Comparison of ENCODE assay signal across 22 mouse cellular contexts in the genomic region with DNA sequence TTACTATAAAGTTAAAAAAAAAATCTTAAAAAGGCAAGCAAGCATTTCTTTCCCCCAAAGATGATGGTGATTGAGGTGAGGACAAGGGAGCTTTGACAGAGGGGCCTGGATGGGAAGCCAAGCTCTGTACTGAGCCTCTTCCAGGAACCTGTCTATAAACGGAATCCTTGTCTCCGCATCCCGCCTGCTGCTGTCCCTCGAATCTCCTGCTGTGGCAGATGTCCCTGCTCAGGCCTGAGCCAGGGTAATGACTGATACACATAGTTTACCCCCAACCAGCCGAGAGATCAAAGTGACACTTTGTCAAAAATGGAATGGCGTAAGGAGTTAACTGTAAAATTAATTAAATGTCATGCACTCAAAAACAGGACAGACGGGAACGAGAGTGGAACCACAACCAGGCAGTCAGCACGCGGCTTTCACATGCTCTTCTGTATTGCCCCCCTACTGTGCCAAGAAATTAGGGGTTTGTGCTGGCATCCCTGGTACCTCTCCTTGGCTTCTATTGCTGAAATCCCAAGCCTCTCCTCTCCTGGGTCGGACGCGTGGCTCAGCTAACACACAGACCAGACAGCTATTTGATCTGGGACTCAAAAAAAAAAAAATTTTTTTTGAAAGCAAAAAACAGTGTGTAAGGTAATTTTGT. TPM values are rescaled to one million over a fixed set of nuclear protein-coding genes. Genes with fewer than 3 reads are reported as not detected.
A peak's percentile ranks its signal among the peaks of the same experiment; 100 is the strongest.
DNase-seq lines count a peak whose midpoint lies in the region; ATAC-seq and TF ChIP-seq lines count a peak whose summit lies in the region.
"Had no signal": no experiment of that assay in that cellular context is flagged by ENCODE, and none has a peak within 500 bp of the region (broad histone marks: within the 10 kb centered on the region; RNA-seq: fewer than 3 reads in every experiment).

No protein-coding gene starts in this region.

- no peak for TF ChIP-seq CTCF in forebrain, postnatal 0 days (IDR thresholded peaks at IDR 0.05; ENCODE audit: low read depth)
- TF ChIP-seq CTCF in hindbrain, postnatal 0 days (IDR thresholded peaks at IDR 0.05; ENCODE audit: low read depth): no peak

- H3K9ac ChIP-seq in forebrain, postnatal 0 days: no peak overlapping the region
- H3K9ac ChIP-seq in hindbrain, postnatal 0 days (replicated peaks; ENCODE audit: low read length): 0 out of 2 replicates have a peak overlapping the region, but pooled peaks have one; percentile 13
- H3K9ac ChIP-seq in hindbrain, embryonic 12.5 days: no peak overlapping the region
- H3K9ac ChIP-seq in neural tube, embryonic 15.5 days (replicated peaks): no peak overlapping the region
- H3K9ac ChIP-seq: embryonic facial prominence, embryonic 12.5 days; kidney, embryonic 15.5 days; limb, embryonic 13.5 days; liver, embryonic 13.5 days; midbrain, embryonic 12.5 days had no signal

- no peak overlapping the region for H3K4me2 ChIP-seq in forebrain, postnatal 0 days (ENCODE audit: low read depth)
- H3K4me2 ChIP-seq in hindbrain, postnatal 0 days (ENCODE audit: low read depth, low read length): no peak overlapping the region
- no peak overlapping the region for H3K4me2 ChIP-seq in hindbrain, embryonic 12.5 days (replicated peaks)
- no peak overlapping the region for H3K4me2 ChIP-seq in neural tube, embryonic 15.5 days
- H3K4me2 ChIP-seq: embryonic facial prominence, embryonic 12.5 days; kidney, embryonic 15.5 days; limb, embryonic 13.5 days; liver, embryonic 13.5 days; midbrain, embryonic 12.5 days had no signal

- H3K36me3 ChIP-seq in forebrain, postnatal 0 days (ENCODE audit: insufficient read depth): no peaks in the 10 kb centered on the region
- H3K36me3 ChIP-seq in forebrain, embryonic 10.5 days (replicated peaks): no peaks in the 10 kb centered on the region
- H3K36me3 ChIP-seq in hindbrain, postnatal 0 days (ENCODE audit: insufficient read depth, low read length): no peaks in the 10 kb centered on the region
- no peaks in the 10 kb centered on the region for H3K36me3 ChIP-seq in hindbrain, embryonic 12.5 days
- H3K36me3 ChIP-seq in neural tube, embryonic 15.5 days: no peaks in the 10 kb centered on the region
- H3K36me3 ChIP-seq: embryonic facial prominence, embryonic 12.5 days; kidney, embryonic 15.5 days; limb, embryonic 13.5 days; liver, embryonic 13.5 days; midbrain, embryonic 12.5 days had no signal

- ATAC-seq in forebrain, postnatal 0 days: peak; percentile 64
- ATAC-seq in hindbrain, postnatal 0 days: 0 out of 2 replicates have a peak, but pooled peaks have one; percentile 43
- ATAC-seq in hindbrain, embryonic 12.5 days (ENCODE audit: low FRiP score): no peak
- ATAC-seq in neural tube, embryonic 15.5 days (ENCODE audit: low FRiP score): no peak

- 30% methylated on average over 13 of the region's 13 CpGs for WGBS in forebrain, postnatal 0 days
- WGBS in forebrain, embryonic 10.5 days: 67% methylated on average over 13 of the region's 13 CpGs
- WGBS in hindbrain, postnatal 0 days: 25% methylated on average over 13 of the region's 13 CpGs
- 49% methylated on average over 13 of the region's 13 CpGs for WGBS in hindbrain, embryonic 12.5 days
- WGBS in neural tube, embryonic 15.5 days: 39% methylated on average over 13 of the region's 13 CpGs

- DNase-seq in cerebellum, postnatal 10 days: peak; percentile 63 to 71
- DNase-seq in cerebellum, postnatal 4 days (ENCODE audit: low spot score in 2 of 2): no peak
- DNase-seq in forebrain, postnatal 0 days: peak; percentile 27
- DNase-seq in forebrain, embryonic 10.5 days (ENCODE audit: extremely low spot score, low spot score): no peak
- peak; percentile 43 for DNase-seq in hindbrain, postnatal 0 days (ENCODE audit: low spot score)
- DNase-seq in neural tube, embryonic 10.5 days (ENCODE audit: extremely low spot score, low spot score): no peak
- DNase-seq: adrenal gland, postnatal 10 days; cerebellum, adult 8-10 months; heart, adult 11 months; kidney, adult 11 months; kidney, postnatal 36 days; layer of hippocampus, postnatal 36 days; liver, embryonic 13.5 days; lung, adult 2 months; right cerebral cortex, postnatal 14 days; spleen, adult 18-20 months had no signal

- H3K4me1 ChIP-seq in forebrain, postnatal 0 days (ENCODE audit: insufficient read depth): no peaks in the 10 kb centered on the region
- 0 out of 2 replicates have a peak, but pooled peaks cover 3% of the 10 kb centered on the region for H3K4me1 ChIP-seq in forebrain, embryonic 10.5 days
- H3K4me1 ChIP-seq in hindbrain, postnatal 0 days (ENCODE audit: insufficient read depth, low read length): 0 out of 2 replicates have a peak, but pooled peaks cover 10% of the 10 kb centered on the region
- 0 out of 2 replicates have a peak, but pooled peaks cover 4% of the 10 kb centered on the region for H3K4me1 ChIP-seq in hindbrain, embryonic 12.5 days
- peaks cover 6% of the 10 kb centered on the region for H3K4me1 ChIP-seq in neural tube, embryonic 15.5 days
- H3K4me1 ChIP-seq: embryonic facial prominence, embryonic 12.5 days; midbrain, embryonic 12.5 days had no signal

- no peak overlapping the region for H3K4me3 ChIP-seq in forebrain, postnatal 0 days (ENCODE audit: low read depth, low read length)
- H3K4me3 ChIP-seq in forebrain, embryonic 10.5 days: no peak overlapping the region
- H3K4me3 ChIP-seq in hindbrain, postnatal 0 days (ENCODE audit: low read length): no peak overlapping the region
- H3K4me3 ChIP-seq in hindbrain, embryonic 12.5 days: no peak overlapping the region
- no peak overlapping the region for H3K4me3 ChIP-seq in neural tube, embryonic 15.5 days (replicated peaks)
- H3K4me3 ChIP-seq: embryonic facial prominence, embryonic 12.5 days; kidney, embryonic 15.5 days; limb, embryonic 13.5 days; liver, embryonic 13.5 days; midbrain, embryonic 12.5 days had no signal

- no peak overlapping the region for H3K27ac ChIP-seq in forebrain, postnatal 0 days (ENCODE audit: low read depth, low read length)
- H3K27ac ChIP-seq in forebrain, embryonic 10.5 days: no peak overlapping the region
- no peak overlapping the region for H3K27ac ChIP-seq in hindbrain, postnatal 0 days
- H3K27ac ChIP-seq in hindbrain, embryonic 12.5 days: no peak overlapping the region
- 0 out of 2 replicates have a peak overlapping the region, but pooled peaks have one; percentile 33 for H3K27ac ChIP-seq in neural tube, embryonic 15.5 days (replicated peaks)
- H3K27ac ChIP-seq: embryonic facial prominence, embryonic 12.5 days; kidney, embryonic 15.5 days; limb, embryonic 13.5 days; liver, embryonic 13.5 days; midbrain, embryonic 12.5 days had no signal

- no peaks in the 10 kb centered on the region for H3K9me3 ChIP-seq in forebrain, postnatal 0 days (ENCODE audit: low read length)
- H3K9me3 ChIP-seq in forebrain, embryonic 10.5 days: peaks cover 13% of the 10 kb centered on the region; the same call in 1 of the 2 replicates
- H3K9me3 ChIP-seq in hindbrain, postnatal 0 days (ENCODE audit: low read length): no peaks in the 10 kb centered on the region
- H3K9me3 ChIP-seq in hindbrain, embryonic 12.5 days (replicated peaks): 0 out of 2 replicates have a peak, but pooled peaks cover 8% of the 10 kb centered on the region
- no peaks in the 10 kb centered on the region for H3K9me3 ChIP-seq in neural tube, embryonic 15.5 days (replicated peaks)
- H3K9me3 ChIP-seq: embryonic facial prominence, embryonic 12.5 days; kidney, embryonic 15.5 days; midbrain, embryonic 12.5 days had no signal

- no peaks in the 10 kb centered on the region for H3K27me3 ChIP-seq in forebrain, postnatal 0 days (ENCODE audit: insufficient read depth, low read length)
- H3K27me3 ChIP-seq in forebrain, embryonic 10.5 days (ENCODE audit: poor library complexity, severe bottlenecking): no peaks in the 10 kb centered on the region
- H3K27me3 ChIP-seq in hindbrain, postnatal 0 days (ENCODE audit: insufficient read depth, low read length): no peaks in the 10 kb centered on the region
- H3K27me3 ChIP-seq in hindbrain, embryonic 12.5 days: no peaks in the 10 kb centered on the region
- H3K27me3 ChIP-seq in neural tube, embryonic 15.5 days (replicated peaks): no peaks in the 10 kb centered on the region
- H3K27me3 ChIP-seq: kidney, embryonic 15.5 days had no signal

RNA-seq across cellular contexts. Expression of a gene that starts 34.8 kb away (rescaled TPM):
- 72.2 and 75.2 TPM in 2 replicates for total RNA-seq in forebrain, postnatal 0 days (2014; rRNA removed)
- polyA plus RNA-seq in forebrain, postnatal 0 days (2015; fragmentation: Nextera tagmentation; extraction: Ambion mirVana): 62.0 and 72.3 TPM in 2 replicates
- 113 and 114 TPM in 2 replicates for polyA plus RNA-seq in forebrain, embryonic 10.5 days (2016; fragmentation: Nextera tagmentation; extraction: Ambion mirVana)
- 94.5 and 108 TPM in 2 replicates for total RNA-seq in hindbrain, postnatal 0 days (2014; rRNA removed)
- polyA plus RNA-seq in hindbrain, postnatal 0 days (2015; fragmentation: Nextera tagmentation; extraction: Ambion mirVana): 64.1 and 65.6 TPM in 2 replicates
- 82.8 and 83.2 TPM in 2 replicates for polyA plus RNA-seq in hindbrain, embryonic 12.5 days (2016; fragmentation: Nextera tagmentation; extraction: Ambion mirVana)
- 79.6 and 82.6 TPM in 2 replicates for polyA plus RNA-seq in neural tube, embryonic 15.5 days (2015; fragmentation: Nextera tagmentation; extraction: Ambion mirVana)

RNA-seq across cellular contexts. Expression of a gene that starts 37.0 kb away (rescaled TPM):
- 87.4 and 89.6 TPM in 2 replicates for total RNA-seq in forebrain, postnatal 0 days (2014; rRNA removed)
- polyA plus RNA-seq in forebrain, postnatal 0 days (2015; fragmentation: Nextera tagmentation; extraction: Ambion mirVana): 109 and 131 TPM in 2 replicates
- polyA plus RNA-seq in forebrain, embryonic 10.5 days (2016; fragmentation: Nextera tagmentation; extraction: Ambion mirVana): 122 and 131 TPM in 2 replicates
- total RNA-seq in hindbrain, postnatal 0 days (2014; rRNA removed): 127 and 179 TPM in 2 replicates
- polyA plus RNA-seq in hindbrain, postnatal 0 days (2015; fragmentation: Nextera tagmentation; extraction: Ambion mirVana): 133 and 145 TPM in 2 replicates
- polyA plus RNA-seq in hindbrain, embryonic 12.5 days (2016; fragmentation: Nextera tagmentation; extraction: Ambion mirVana): 136 and 157 TPM in 2 replicates
- polyA plus RNA-seq in neural tube, embryonic 15.5 days (2015; fragmentation: Nextera tagmentation; extraction: Ambion mirVana): 158 and 161 TPM in 2 replicates

Comparison
In these comparisons a context has a peak if more than half of its experiments do, and no peak if none do; other contexts are left out.
1. DNase-seq: peak in cerebellum, postnatal 10 days (2 of 2), forebrain, postnatal 0 days (single experiment) and hindbrain, postnatal 0 days (single experiment); none in cerebellum, postnatal 4 days (0 of 2), forebrain, embryonic 10.5 days (single experiment) and neural tube, embryonic 10.5 days (single experiment).
2. ATAC-seq: peak in forebrain, postnatal 0 days (single experiment) and hindbrain, postnatal 0 days (single experiment); none in hindbrain, embryonic 12.5 days (single experiment) and neural tube, embryonic 15.5 days (single experiment).